Mouse (Mus musculus) adrenal gland, adult 2 months (tissue): Measurements from ENCODE around the gene Traf5. TPM values are rescaled to one million over a fixed set of nuclear protein-coding genes. Genes with fewer than 3 reads are reported as not detected.

Source experiments
- DNase-seq: peaks from one replicate; pipeline ENCODE4 v3.0.0; 2021
- polyA plus RNA-seq: library from polyadenylated mRNA; depleted of rRNA; stranded (reverse); fragments of >200 nt; gene quantifications from 2 replicates; pipeline ENCODE4 v1.2.3, GENCODE M21; 2012
- total RNA-seq, 2 experiments: library from RNA; stranded (reverse); gene quantifications; 2 replicates each; pipeline ENCODE4 v1.2.3; 2021

The Traf5 gene
- total and polyA plus RNA-seq, 3 experiments: 2.0 to 10.3 (median 2.9) TPM

GRCm38 (mm10) chr1:192063209-192063946 lies 29.0 kb downstream of the Traf5 start:
- DNase-seq: no peak

DNA sequence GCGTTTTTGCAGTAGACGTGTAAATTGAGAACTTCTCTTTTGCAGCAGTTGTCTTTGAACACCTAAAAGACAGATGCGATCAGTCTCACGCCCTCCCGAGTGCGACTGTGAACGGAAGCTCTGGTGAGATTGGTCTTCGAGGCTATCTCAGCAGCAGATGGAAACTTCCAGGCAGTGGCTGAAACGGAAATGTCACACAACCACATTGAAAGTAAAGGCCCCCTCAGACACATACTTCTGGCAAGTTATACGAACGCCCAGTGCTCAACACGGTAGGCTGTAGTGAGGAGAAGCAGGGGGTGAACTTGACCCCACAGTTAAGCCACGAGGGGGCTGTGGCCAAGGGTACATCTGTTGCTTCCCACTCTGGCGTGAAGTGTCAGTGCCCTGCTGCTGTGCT lies 29.7 kb downstream of the Traf5 start:
- no peak for DNase-seq

- peak; percentile 82 for DNase-seq
These were observed 30.6 kb downstream of the Traf5 start for GRCm38 (mm10) chr1:192061666-192062306.

- no peak for DNase-seq
These were observed 33.4 kb downstream of the Traf5 start for GRCm38 (mm10) chr1:192058911-192059310.

DNA sequence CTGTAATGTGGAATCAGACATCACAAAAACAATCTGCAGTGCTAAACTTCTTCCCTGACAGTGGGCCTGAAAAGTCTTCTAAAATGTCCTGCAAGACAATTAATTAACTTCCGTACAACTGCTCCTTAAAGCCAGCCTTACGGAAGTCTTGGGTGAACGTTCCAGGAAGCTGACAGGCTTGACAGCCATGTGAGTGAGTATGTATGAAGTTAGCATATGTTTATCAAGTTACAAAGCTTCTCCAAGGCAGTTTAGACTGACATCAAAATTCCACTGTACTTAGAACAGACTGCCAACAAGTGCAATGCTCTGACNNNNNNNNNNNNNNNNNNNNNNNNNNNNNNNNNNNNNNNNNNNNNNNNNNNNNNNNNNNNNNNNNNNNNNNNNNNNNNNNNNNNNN lies 38.6 kb downstream of the Traf5 start:
- no peak for DNase-seq

DNA sequence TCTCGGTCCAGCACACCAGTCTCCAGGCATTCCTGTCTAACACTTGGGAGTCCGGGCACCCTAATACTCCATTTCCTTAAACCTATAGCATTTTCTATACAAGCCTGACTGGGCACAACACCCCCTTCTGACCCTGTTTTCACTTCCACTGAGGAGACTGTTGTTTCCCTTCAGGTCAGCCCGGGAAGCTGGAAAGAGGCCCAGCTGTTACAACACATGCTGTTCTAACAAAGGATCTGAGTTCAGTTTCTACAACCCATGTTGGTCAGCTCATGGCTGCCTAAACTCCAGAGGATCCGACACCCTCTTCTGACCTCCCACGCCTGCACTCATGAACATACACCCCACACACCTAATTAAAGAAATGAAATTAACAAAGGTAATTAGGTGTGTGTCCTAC lies 39.4 kb downstream of the Traf5 start:
- DNase-seq: no peak

DNA sequence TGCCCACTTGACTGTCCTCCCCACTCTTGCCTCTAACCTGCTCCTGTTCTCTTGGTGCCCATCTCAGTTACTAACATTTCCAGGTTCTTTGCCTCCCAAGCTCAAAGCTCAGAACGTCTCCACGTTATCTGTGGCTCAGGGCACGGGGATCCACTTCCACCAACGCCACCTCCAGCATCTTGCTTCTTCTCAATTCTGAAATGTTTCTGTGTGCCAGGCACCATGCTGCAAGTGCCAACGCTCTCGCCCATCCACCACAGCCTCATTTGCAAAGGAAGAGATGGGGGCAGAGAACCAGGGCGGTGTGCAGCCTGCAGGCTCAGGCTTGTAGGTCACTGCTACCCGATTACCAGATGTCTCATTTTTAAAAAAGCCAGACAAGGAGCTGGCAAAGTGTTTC lies 39.9 kb downstream of the Traf5 start:
- DNase-seq: no peak

- no peak for DNase-seq
These were observed 93.3 kb downstream of the Traf5 start for GRCm38 (mm10) chr1:191999022-191999421.

DNA sequence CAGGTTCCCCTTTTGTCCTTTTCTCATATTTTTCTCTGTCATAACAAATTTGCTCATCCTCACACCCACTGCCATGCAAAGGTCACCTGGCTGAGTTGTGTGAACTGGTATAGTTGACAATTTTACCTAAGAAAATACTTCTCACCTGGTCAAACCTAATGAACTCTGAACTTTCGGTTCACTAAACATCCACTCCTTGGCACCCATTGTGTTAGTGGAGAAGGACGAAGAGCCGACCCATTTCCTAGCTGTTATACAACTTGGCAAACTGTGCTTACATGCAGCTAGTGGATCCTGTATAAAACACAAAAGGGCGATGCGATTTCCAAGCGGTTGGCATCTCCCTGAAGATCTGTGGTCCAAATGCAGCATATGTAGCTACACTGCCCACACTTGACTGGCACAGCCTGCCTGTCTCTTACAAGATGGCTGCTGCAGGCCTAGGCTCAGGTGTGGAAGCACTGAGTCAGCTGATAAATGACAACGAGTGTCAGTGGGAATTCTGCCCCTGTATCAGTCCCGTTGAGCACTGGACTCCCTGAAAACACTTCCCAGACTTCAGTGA lies 95.7 kb downstream of the Traf5 start:
- DNase-seq: no peak

DNA sequence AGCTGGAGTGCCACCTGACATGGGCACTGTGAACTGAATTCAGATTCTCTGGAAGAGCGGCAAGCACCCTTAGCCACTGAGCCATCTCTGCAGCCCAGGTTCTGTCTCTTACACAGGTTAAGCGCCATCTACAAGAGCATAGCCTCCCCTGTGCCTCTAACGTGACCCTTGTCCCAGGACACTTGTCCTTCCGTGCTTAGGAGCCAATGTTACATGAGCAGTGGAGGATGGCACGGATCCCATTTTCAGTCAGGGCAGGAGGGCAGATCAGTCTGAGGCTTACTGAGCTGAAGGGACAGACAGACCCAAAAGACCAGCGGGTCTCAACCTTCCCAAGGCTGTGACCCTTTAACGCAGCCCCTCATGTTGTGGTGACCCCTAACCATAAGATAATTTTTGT lies 96.4 kb downstream of the Traf5 start:
- DNase-seq: no peak

DNA sequence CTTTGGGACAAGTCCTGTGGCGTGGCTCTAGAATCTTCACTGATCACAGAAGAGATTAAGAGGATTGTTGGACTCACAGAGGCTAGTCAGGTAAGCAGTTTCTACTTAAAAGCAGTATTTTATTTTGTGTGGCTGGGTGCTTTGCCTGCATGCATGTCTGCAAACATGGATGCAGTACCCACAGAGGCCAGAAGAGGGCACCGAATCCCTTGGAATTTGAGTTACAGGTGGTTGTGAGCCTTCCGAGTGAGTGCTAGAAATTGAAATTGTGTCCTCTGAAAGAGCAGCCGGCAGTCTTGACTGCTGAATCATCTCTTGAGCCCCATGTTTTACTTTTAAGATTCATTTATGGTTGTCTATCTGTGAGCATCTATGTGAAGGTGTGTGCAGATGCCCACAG lies 96.9 kb downstream of the Traf5 start:
- DNase-seq: peak; percentile 33

DNA sequence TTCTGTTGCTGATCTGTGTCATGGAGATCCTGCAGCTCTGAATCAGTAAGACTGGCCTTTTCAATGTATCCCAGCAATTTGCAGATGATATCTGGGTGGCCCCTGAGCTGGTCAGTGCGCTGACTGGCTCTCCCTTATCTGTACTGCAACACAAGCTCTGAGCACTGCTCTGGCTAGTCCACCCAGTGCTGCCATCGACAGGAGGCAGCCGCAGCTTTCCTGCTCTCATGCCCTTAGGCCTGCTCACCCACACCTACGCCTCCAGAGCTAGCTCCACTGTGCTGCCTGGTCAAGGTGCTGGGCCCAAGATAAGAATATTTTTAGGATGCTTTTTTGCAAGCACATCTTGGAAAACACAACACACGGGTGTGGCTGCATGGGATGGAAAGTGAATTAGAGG lies 97.9 kb downstream of the Traf5 start:
- DNase-seq: no peak

DNA sequence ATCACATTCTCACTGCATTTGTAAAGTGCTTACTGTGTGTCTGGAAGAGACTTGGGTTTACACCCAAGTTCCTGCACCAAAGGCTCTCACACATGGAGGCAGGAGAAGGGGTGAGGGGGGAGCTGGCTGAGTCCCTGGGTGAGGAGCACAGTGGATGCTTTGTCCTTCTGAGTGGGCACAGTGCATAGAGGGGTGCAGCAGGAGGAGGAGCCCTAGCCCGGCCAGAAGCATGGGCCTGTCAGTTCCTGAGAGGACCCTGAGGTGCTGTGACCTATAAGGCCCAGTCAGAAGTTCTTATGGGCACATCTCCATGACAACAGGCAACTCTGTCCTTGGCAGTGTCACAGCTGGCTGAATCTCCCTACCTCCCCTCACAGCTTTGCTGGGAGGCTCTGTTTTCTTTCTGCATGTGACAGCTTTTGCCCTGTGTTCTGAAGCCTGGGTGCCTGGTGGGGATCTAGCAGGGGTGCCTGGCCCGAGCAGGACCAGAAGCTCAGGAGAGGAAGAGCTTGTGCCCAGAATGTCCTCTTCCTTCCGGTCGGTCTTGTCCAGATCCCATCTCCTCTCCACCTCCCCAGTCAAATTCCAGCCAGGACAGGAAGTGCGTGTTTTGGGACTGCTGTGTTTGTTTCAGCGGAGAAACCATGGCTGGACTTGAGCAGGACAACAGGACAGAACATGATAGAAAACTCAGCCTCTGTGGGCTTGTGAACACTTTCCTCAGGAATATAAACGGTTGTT lies 100.1 kb downstream of the Traf5 start:
- peak; percentile 32 for DNase-seq

DNA sequence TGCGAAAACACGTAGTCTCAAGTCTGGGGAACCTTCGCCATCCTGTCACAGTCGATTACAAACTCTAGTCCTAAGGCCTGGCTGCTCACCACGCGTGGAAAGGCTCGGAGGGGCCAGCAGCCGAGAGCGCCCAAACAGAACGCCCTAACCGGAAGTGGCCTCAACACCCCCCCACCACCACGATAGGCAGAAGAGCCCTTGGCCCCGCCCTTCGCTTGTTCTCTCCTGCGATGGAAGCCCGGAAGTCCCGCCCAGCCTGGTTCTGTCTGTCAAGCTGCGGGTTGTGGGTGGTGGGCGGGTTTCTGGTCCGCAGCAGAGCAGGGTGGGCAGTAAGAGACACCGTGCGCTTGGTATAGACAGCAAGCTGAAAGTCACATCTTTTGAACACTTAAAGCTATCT lies 102.4 kb downstream of the Traf5 start:
- DNase-seq: peak; percentile 96

- DNase-seq: no peak
These were observed 103.3 kb downstream of the Traf5 start for GRCm38 (mm10) chr1:191989060-191989459.

- DNase-seq: no peak
These were observed 103.7 kb downstream of the Traf5 start for GRCm38 (mm10) chr1:191988646-191989045.

- DNase-seq: no peak
These were observed 104.9 kb downstream of the Traf5 start for GRCm38 (mm10) chr1:191987481-191987769.

- no peak for DNase-seq
These were observed 105.5 kb downstream of the Traf5 start for GRCm38 (mm10) chr1:191986674-191987480.

DNA sequence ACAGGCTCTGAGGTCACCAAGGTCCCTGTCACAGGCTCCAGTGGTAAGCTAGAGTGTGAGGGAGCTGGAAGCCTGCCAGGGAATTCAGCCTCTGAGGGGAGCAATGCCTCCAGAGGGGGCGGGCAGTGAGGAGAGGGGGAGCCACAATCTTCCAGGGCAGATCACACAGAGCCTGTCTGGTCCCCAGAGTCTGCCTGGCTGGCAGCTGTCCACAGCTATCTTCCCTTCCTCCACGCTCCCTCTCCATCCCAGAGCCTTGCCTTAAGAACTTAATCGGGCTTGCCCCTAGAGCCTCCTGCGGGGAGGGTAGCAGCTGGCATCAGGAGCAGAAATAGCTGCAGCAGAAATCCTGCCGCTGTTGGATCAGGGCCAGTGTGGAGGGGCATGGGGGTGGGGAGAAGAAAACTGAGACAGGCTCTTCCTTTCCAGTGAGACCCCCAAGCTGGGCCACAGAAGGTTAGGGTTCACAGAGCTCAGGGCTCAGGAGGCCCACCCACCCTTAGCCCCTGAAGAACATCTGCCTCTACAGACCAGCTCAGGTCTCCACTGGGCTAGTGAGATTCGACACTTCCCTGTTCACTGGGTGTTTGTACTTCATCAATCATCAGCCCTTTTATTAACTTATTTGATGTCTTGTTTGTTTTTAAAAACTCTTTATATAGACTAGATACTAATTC lies 110.8 kb downstream of the Traf5 start:
- no peak for DNase-seq

DNA sequence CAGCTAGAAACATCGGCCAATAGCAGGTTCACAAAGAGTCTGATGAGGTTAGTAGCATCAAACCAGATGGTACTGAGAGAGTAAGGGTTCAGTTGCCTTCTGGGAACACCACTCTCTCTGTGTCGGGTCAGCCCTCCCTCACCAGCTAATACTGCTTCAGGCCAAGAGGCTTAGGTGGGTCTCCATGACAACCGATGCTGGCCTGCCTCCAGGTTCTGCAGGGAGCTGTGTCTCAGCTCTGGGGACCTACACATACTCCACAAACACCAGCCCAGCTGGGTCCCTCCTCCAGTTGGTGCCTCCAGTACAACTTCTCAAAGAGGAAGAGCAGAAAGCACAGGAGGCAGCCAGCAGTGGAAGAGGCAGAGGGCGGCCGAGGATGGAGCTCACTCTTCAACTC lies 115.2 kb downstream of the Traf5 start, which contains the start of gene Rd3:
Gene Rd3, plus strand, starts transcription at position 184 of the 400 bp plus-strand sequence.
- DNase-seq: peak; percentile 48
